Comparison of ENCODE assay signal across 8 mouse cellular contexts in genomic region chr4:155563400-155564231, GRCm38 (mm10). TPM values are rescaled to one million over a fixed set of nuclear protein-coding genes. Genes with fewer than 3 reads are reported as not detected.
DNase-seq lines count a peak whose midpoint lies in the region; ATAC-seq and TF ChIP-seq lines count a peak whose summit lies in the region.

No protein-coding gene starts in this region.

- WGBS in forebrain, embryonic 13.5 days: under 1% methylated on average over 69 of the region's 69 CpGs
- WGBS in large intestine, adult 2 months: 1% methylated on average over 69 of the region's 69 CpGs
- under 1% methylated on average over 60 of the region's 69 CpGs for WGBS in liver, postnatal 0 days (ENCODE audit: insufficient replicate concordance)
- WGBS in neural tube, embryonic 14.5 days: under 1% methylated on average over 66 of the region's 69 CpGs

- H3K9ac ChIP-seq in ES-Bruce4 (ENCODE audit: low read depth, poor library complexity, severe bottlenecking): peak overlapping the region; percentile 72
- peak overlapping the region; percentile 77 for H3K9ac ChIP-seq in forebrain, embryonic 13.5 days
- H3K9ac ChIP-seq in liver, postnatal 0 days (replicated peaks): peak overlapping the region; percentile 68
- peak overlapping the region; percentile 82 for H3K9ac ChIP-seq in neural tube, embryonic 14.5 days (replicated peaks; ENCODE audit: low read depth, low read length)

- DNase-seq in heart, postnatal 10 days: peak; percentile 97 to 98
- DNase-seq in large intestine, adult 2 months (ENCODE audit: low read depth, low spot score): peak; percentile 93
- DNase-seq in liver, postnatal 0 days: peak; percentile 98
- peak; percentile 99 for DNase-seq in testis, postnatal 10 days (ENCODE audit: low spot score)

- peak overlapping the region; percentile 24 for H3K27ac ChIP-seq in ES-Bruce4 (ENCODE audit: insufficient read depth, low read length)
- H3K27ac ChIP-seq in forebrain, embryonic 13.5 days: peak overlapping the region; percentile 83
- peak overlapping the region; percentile 94 for H3K27ac ChIP-seq in liver, postnatal 0 days (ENCODE audit: low read depth)
- H3K27ac ChIP-seq in neural tube, embryonic 14.5 days (ENCODE audit: low read depth, low read length): peak overlapping the region; percentile 84

- peak; percentile 41; the same call in 1 of the 2 replicates for TF ChIP-seq EP300 in ES-Bruce4 (IDR thresholded peaks at IDR 0.05; ENCODE audit: insufficient read depth, low read depth, low read length)
- TF ChIP-seq EP300 in liver, postnatal 0 days (IDR thresholded peaks at IDR 0.05; ENCODE audit: low read depth): no peak

- no peak for TF ChIP-seq POLR2A in ES-Bruce4 (IDR thresholded peaks at IDR 0.05; ENCODE audit: insufficient read depth, low read length)

- H3K9me3 ChIP-seq in ES-Bruce4 (replicated peaks; ENCODE audit: control insufficient read depth, insufficient read depth, low read length, poor library complexity, severe bottlenecking): no peaks in the 10 kb centered on the region
- H3K9me3 ChIP-seq in forebrain, embryonic 13.5 days (replicated peaks): no peaks in the 10 kb centered on the region
- H3K9me3 ChIP-seq in liver, postnatal 0 days (ENCODE audit: low read length): no peaks in the 10 kb centered on the region
- no peaks in the 10 kb centered on the region for H3K9me3 ChIP-seq in neural tube, embryonic 14.5 days (ENCODE audit: control insufficient read depth, low read length)

- peaks cover 13% of the 10 kb centered on the region for H3K36me3 ChIP-seq in ES-Bruce4 (ENCODE audit: control insufficient read depth, insufficient read depth, low read length, poor library complexity, severe bottlenecking)
- peaks cover 32% of the 10 kb centered on the region for H3K36me3 ChIP-seq in forebrain, embryonic 13.5 days (ENCODE audit: poor library complexity, severe bottlenecking)
- H3K36me3 ChIP-seq in liver, postnatal 0 days (replicated peaks; ENCODE audit: insufficient read depth, low read length): peaks cover 11% of the 10 kb centered on the region; the same call in 1 of the 2 replicates
- H3K36me3 ChIP-seq in neural tube, embryonic 14.5 days (ENCODE audit: control insufficient read depth, insufficient read depth, low read length): peaks cover 23% of the 10 kb centered on the region

- no peaks in the 10 kb centered on the region for H3K4me1 ChIP-seq in ES-Bruce4 (ENCODE audit: control insufficient read depth, insufficient read depth, low read length)
- H3K4me1 ChIP-seq in forebrain, embryonic 13.5 days: peaks cover 36% of the 10 kb centered on the region
- peaks cover 66% of the 10 kb centered on the region for H3K4me1 ChIP-seq in liver, postnatal 0 days (ENCODE audit: insufficient read depth)
- peaks cover 20% of the 10 kb centered on the region for H3K4me1 ChIP-seq in neural tube, embryonic 14.5 days (ENCODE audit: control insufficient read depth, insufficient read depth, low read length)

- H3K4me2 ChIP-seq in forebrain, embryonic 13.5 days: peak overlapping the region; percentile 85
- H3K4me2 ChIP-seq in liver, postnatal 0 days (ENCODE audit: low read depth, low read length): peak overlapping the region; percentile 76
- H3K4me2 ChIP-seq in neural tube, embryonic 14.5 days (ENCODE audit: low read depth, low read length): peak overlapping the region; percentile 82

- peak; percentile 82 for ATAC-seq in cerebellum, adult (ENCODE audit: insufficient number of reproducible peaks, low FRiP score, low TSS enrichment)
- ATAC-seq in forebrain, embryonic 13.5 days: peak; percentile 97
- ATAC-seq in liver, postnatal 0 days: peak; percentile 88
- peak; percentile 97 for ATAC-seq in neural tube, embryonic 14.5 days (ENCODE audit: low read depth)

- intact Hi-C loops in heart, postnatal 10 days (cut with DNase I): loop anchor here (1.0 to 2.0 kb wide), 2 partner anchors 73 to 82 kb away; partner anchors contain the start of gene Gnb1

- peak overlapping the region; percentile 92 for H3K4me3 ChIP-seq in ES-Bruce4 (ENCODE audit: low read depth, low read length)
- H3K4me3 ChIP-seq in forebrain, embryonic 13.5 days: peak overlapping the region; percentile 65
- peak overlapping the region; percentile 61 for H3K4me3 ChIP-seq in liver, postnatal 0 days (ENCODE audit: low read depth, low read length)
- H3K4me3 ChIP-seq in neural tube, embryonic 14.5 days (ENCODE audit: low read depth, low read length): peak overlapping the region; percentile 90

- no peaks in the 10 kb centered on the region for H3K27me3 ChIP-seq in ES-Bruce4 (ENCODE audit: control insufficient read depth, insufficient read depth, low read length, poor library complexity, severe bottlenecking)
- no peaks in the 10 kb centered on the region for H3K27me3 ChIP-seq in forebrain, embryonic 13.5 days
- H3K27me3 ChIP-seq in liver, postnatal 0 days (ENCODE audit: insufficient read depth, low read length): no peaks in the 10 kb centered on the region
- no peaks in the 10 kb centered on the region for H3K27me3 ChIP-seq in neural tube, embryonic 14.5 days (ENCODE audit: control insufficient read depth, insufficient read depth, low read length)

- TF ChIP-seq CTCF in ES-Bruce4 (IDR thresholded peaks at IDR 0.05; ENCODE audit: low read depth, low read length): peak; percentile 28
- peak; percentile 71 for TF ChIP-seq CTCF in liver, postnatal 0 days (IDR thresholded peaks at IDR 0.05; ENCODE audit: low read depth)

RNA-seq across cellular contexts. Expression of gene Nadk, which starts 1.4 kb away (rescaled TPM):
- 108 and 116 TPM in 2 replicates for polyA plus RNA-seq in ES-Bruce4 (2011; ENCODE audit: insufficient read depth, insufficient read length, low read depth, missing spikeins)
- polyA plus RNA-seq in forebrain, embryonic 13.5 days (2015; fragmentation: Nextera tagmentation; extraction: Ambion mirVana): 88.7 and 91.9 TPM in 2 replicates
- 10 to 100 TPM; 34.8 to 42.4 TPM for total RNA-seq in heart, postnatal 10 days (2021)
- 142 and 164 TPM in 2 replicates for polyA plus RNA-seq in large intestine, adult 2 months (2012; rRNA removed)
- 50.1 and 55.5 TPM in 2 replicates for polyA plus RNA-seq in liver, postnatal 0 days (2015; fragmentation: Nextera tagmentation; extraction: Ambion mirVana)
- 79.1 and 93.0 TPM in 2 replicates for polyA plus RNA-seq in neural tube, embryonic 14.5 days (2014; fragmentation: Nextera tagmentation; extraction: Ambion mirVana)

RNA-seq across cellular contexts. Expression of gene Slc35e2, which starts 37.6 kb away (rescaled TPM):
- polyA plus RNA-seq in ES-Bruce4 (2011; ENCODE audit: insufficient read depth, insufficient read length, low read depth, missing spikeins): 19.4 and 20.2 TPM in 2 replicates
- polyA plus RNA-seq in forebrain, embryonic 13.5 days (2015; fragmentation: Nextera tagmentation; extraction: Ambion mirVana): 10.6 and 10.7 TPM in 2 replicates
- 10 to 100 TPM; 12.2 to 13.1 TPM for total RNA-seq in heart, postnatal 10 days (2021)
- polyA plus RNA-seq in large intestine, adult 2 months (2012; rRNA removed): 11.4 and 23.7 TPM in 2 replicates
- 5.4 and 5.6 TPM in 2 replicates for polyA plus RNA-seq in liver, postnatal 0 days (2015; fragmentation: Nextera tagmentation; extraction: Ambion mirVana)
- 21.0 and 21.4 TPM in 2 replicates for polyA plus RNA-seq in neural tube, embryonic 14.5 days (2014; fragmentation: Nextera tagmentation; extraction: Ambion mirVana)

Comparison
In these comparisons a context has a peak if more than half of its experiments do, and no peak if none do; other contexts are left out.
1. Peak in every context shown above with its lines: DNase-seq, ATAC-seq, H3K4me3 ChIP-seq and H3K27ac ChIP-seq.
2. H3K27ac ChIP-seq: peak in every context shown above with its lines; median percentile 94 in liver, postnatal 0 days; 84 in neural tube, embryonic 14.5 days; 83 in forebrain, embryonic 13.5 days; 24 in ES-Bruce4.